Mouse (Mus musculus) liver, embryonic 11.5 days (tissue): ENCODE data around the gene Klhl29. TPM values are rescaled to one million over a fixed set of nuclear protein-coding genes. Genes with fewer than 3 reads are reported as not detected.

Source experiments
- ATAC-seq: fragments of 200-750 bp; cut with Nextera tagmentation; replicated peaks from 2 replicates; pipeline ENCODE4 v1.8.0; 2017; ENCODE audit warnings: moderate number of reproducible peaks, mild to moderate bottlenecking, moderate TSS enrichment, moderate library complexity; ENCODE audit not compliant: low FRiP score
- DNase-seq: peaks from one replicate; pipeline ENCODE4 v3.0.0-alpha.2; 2017; ENCODE audit warnings: low spot score
- H3K27ac ChIP-seq: fragments of 300-500 bp; sonication (generic); 2 replicates; pipeline ENCODE4 v1.5.1; 2014; ENCODE audit warnings: mild to moderate bottlenecking, low read depth, low read length, control low read depth
- H3K27me3 ChIP-seq: fragments of 300-500 bp; sonication (generic); replicated peaks from 2 replicates; pipeline ENCODE4 v1.6.1; 2014; ENCODE audit warnings: low read length, mixed read lengths; ENCODE audit not compliant: control insufficient read depth, insufficient read depth
- H3K36me3 ChIP-seq: fragments of 300-500 bp; sonication (generic); 2 replicates; pipeline ENCODE4 v1.6.1; 2014; ENCODE audit warnings: mild to moderate bottlenecking, low read length, moderate library complexity, mixed read lengths; ENCODE audit not compliant: control insufficient read depth, insufficient read depth
- H3K4me1 ChIP-seq: fragments of 300-500 bp; sonication (generic); replicated peaks from 2 replicates; pipeline ENCODE4 v1.6.1; 2014; ENCODE audit warnings: low read length, mixed read lengths; ENCODE audit not compliant: control insufficient read depth, insufficient read depth
- H3K4me2 ChIP-seq: fragments of 300-500 bp; sonication (generic); 2 replicates; pipeline ENCODE4 v1.6.1; 2014; ENCODE audit warnings: mild to moderate bottlenecking, control low read depth, moderate library complexity
- H3K4me3 ChIP-seq: fragments of 300-500 bp; sonication (generic); 2 replicates; pipeline ENCODE4 v1.5.1; 2014; ENCODE audit warnings: low read depth, low read length, control low read depth
- H3K9ac ChIP-seq: fragments of 300-500 bp; sonication (generic); 2 replicates; pipeline ENCODE4 v1.6.1; 2014; ENCODE audit warnings: low read depth, low read length, control low read depth
- H3K9me3 ChIP-seq: fragments of 300-500 bp; sonication (generic); 2 replicates; pipeline ENCODE4 v1.6.1; 2016; ENCODE audit warnings: low read length, inconsistent platforms, mixed read lengths; ENCODE audit not compliant: control insufficient read depth
- WGBS: fragments of 180-500 bp; shearing (Covaris S2); extraction: QIAGEN DNeasy Blood & Tissue Kit; methylation state at CpG from one replicate; pipeline ENCODE4 v1.1.7; 2014; 5-methylcytosine and 5-hydroxymethylcytosine counted together
- polyA plus RNA-seq: library from polyadenylated mRNA; unstranded; fragments of >200 nt; fragmentation: Nextera tagmentation; extraction: Ambion mirVana; gene quantifications from 2 replicates; pipeline ENCODE4 v1.2.1, GENCODE M21; 2014

Klhl29 gene
- polyA plus RNA-seq, 1 experiment from 2014 or later, result 0.66 TPM

DNA sequence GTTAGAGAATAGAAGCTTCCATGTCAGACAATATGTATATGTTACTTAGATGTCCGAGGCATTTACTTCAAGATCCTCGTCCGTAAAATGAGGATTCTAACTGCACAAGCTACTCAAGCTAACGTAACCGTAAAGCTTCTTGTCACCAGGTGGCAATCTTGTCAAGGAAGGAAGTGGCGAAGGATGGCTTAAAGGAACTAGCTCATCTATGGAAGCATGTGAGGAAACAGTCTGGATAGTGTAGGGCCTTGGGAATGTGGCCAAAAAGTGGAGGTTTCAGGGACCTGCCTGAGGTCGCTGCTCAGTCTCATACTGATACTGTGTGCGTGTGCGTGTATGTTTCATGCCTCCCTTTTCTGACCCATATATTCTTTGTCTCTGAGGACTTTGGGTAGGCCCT lies 275.9 kb downstream of the Klhl29 start:
- H3K4me1 ChIP-seq, result no peaks in the 10 kb centered on the region
- no peaks in the 10 kb centered on the region for H3K9me3 ChIP-seq
- 79% methylated on average over 9 of the region's 9 CpGs for WGBS
- DNase-seq, result no peak
- no peak for ATAC-seq
- H3K27me3 ChIP-seq, result no peaks in the 10 kb centered on the region
- no peak overlapping the region for H3K9ac ChIP-seq
- H3K36me3 ChIP-seq, result no peaks in the 10 kb centered on the region
- H3K4me2 ChIP-seq, result no peak overlapping the region
- no peak overlapping the region for H3K4me3 ChIP-seq
- H3K27ac ChIP-seq, result no peak overlapping the region

GRCm38 (mm10) chr12:5088639-5089038 lies 286.8 kb downstream of the Klhl29 start:
- Histone ChIP-seq H3K36me3 (no peaks in the 10 kb centered on the region), H3K27ac (no peak overlapping the region), H3K27me3 (no peaks in the 10 kb centered on the region), H3K4me1 (no peaks in the 10 kb centered on the region; the same call in 1 of the 2 replicates), H3K4me2 (no peak overlapping the region), H3K9ac (no peak overlapping the region), H3K9me3 (no peaks in the 10 kb centered on the region), H3K4me3 (no peak overlapping the region)
- ATAC-seq (no peak), DNase-seq (no peak)
- WGBS, result 70% methylated on average over 1 of the region's 1 CpGs

DNA sequence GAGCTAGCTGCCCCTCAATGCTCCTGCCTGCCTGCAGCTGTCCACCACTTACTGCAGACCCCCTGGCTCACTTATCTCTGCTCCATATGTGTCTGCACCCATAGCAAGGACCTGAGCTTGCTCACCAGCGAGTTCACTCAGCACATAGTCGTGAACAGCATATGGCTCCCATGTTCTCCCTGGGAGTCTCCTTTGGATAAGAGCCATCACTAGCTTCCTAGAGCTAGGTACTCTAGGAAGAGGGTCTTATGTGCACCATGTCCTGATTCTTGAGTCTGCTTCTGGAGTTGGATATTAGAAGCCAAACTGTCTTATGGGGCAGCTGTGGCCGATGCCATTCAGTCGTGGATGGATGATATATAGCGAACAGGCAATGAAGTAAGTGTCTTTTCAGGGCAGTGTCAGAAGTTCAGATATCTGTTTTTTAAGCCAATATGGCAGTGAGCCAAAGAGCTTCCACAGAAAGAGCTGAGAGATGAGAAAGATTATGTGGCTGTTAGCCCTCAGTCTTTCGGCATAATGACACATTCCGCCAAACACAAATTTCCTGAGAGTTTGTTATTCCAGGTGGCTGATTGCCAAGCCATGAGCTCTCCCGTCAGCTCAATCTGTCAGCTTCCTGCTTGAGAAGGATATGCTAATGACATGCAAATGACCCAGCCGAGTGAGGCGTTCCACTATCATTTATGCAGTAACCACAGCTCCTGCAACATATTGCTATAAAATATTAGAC lies 287.5 kb downstream of the Klhl29 start:
- 45% methylated on average over 10 of the region's 10 CpGs for WGBS
- Histone ChIP-seq H3K27ac (no peak overlapping the region), H3K4me3 (no peak overlapping the region), H3K9me3 (no peaks in the 10 kb centered on the region), H3K4me1 (no peaks in the 10 kb centered on the region; the same call in 1 of the 2 replicates), H3K27me3 (no peaks in the 10 kb centered on the region), H3K9ac (no peak overlapping the region), H3K4me2 (no peak overlapping the region), H3K36me3 (no peaks in the 10 kb centered on the region)
- ATAC-seq, result no peak
- DNase-seq, result no peak

GRCm38 (mm10) chr12:5084714-5085113 lies 290.8 kb downstream of the Klhl29 start:
- no peak overlapping the region for H3K27ac ChIP-seq
- no peak overlapping the region for H3K4me3 ChIP-seq
- H3K9me3 ChIP-seq, result no peaks in the 10 kb centered on the region
- no peak overlapping the region for H3K4me2 ChIP-seq
- DNase-seq (no peak), ATAC-seq (no peak)
- WGBS, result 88% methylated on average over 5 of the region's 5 CpGs
- no peaks in the 10 kb centered on the region for H3K36me3 ChIP-seq
- H3K4me1 ChIP-seq, result no peaks in the 10 kb centered on the region; the same call in 1 of the 2 replicates
- no peak overlapping the region for H3K9ac ChIP-seq
- H3K27me3 ChIP-seq, result no peaks in the 10 kb centered on the region

DNA sequence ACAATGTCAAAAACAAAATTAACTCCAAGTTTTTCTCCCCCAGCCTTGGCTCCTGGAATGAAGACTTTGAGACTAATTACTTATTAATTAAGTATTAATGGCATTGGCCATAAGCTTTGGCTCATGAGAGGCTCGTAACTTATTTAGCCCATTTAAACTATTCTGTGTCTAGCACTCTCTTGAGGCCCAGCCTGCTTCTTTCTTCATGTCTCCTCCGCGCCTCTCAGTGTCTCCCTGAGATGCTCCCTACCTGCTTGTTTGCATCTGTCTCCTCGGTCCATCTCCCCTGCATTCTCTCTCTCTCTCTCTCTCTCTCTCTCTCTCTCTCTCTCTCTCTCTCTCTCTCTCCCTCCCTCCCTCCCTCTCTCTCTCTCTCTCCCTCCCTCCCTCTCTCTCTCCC lies 294.0 kb downstream of the Klhl29 start:
- Histone ChIP-seq H3K4me1 (no peaks in the 10 kb centered on the region), H3K4me3 (no peak overlapping the region), H3K9ac (no peak overlapping the region), H3K27ac (no peak overlapping the region), H3K27me3 (no peaks in the 10 kb centered on the region), H3K36me3 (no peaks in the 10 kb centered on the region), H3K9me3 (no peaks in the 10 kb centered on the region), H3K4me2 (no peak overlapping the region)
- WGBS, result 88% methylated on average over 4 of the region's 4 CpGs
- no peak for DNase-seq
- ATAC-seq, result no peak

GRCm38 (mm10) chr12:5073191-5073590 lies 302.3 kb downstream of the Klhl29 start:
- Histone ChIP-seq H3K27me3 (no peaks in the 10 kb centered on the region), H3K9ac (no peak overlapping the region), H3K9me3 (no peaks in the 10 kb centered on the region), H3K27ac (no peak overlapping the region), H3K4me1 (no peaks in the 10 kb centered on the region), H3K36me3 (no peaks in the 10 kb centered on the region), H3K4me2 (no peak overlapping the region), H3K4me3 (no peak overlapping the region)
- 82% methylated on average over 12 of the region's 12 CpGs for WGBS
- DNase-seq, result no peak
- no peak for ATAC-seq

DNA sequence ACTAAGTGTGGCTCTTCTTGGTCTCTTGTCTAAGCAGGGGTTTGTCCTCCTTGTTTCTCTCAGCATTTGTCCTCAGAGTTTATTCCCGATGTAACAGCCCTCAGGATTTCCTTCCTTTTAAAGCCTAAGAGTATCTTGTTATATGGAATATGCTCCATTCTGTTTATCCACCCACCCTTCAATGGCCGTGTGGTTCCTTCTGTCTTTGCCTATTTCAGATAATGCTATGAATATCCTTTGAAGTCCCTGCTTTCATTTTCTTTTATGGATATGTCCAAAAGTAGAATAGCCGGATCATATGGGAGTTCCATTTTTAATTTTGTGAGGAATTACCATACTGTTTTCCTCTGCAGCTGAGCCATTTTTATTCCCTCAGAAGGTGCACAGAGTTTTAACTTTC lies 305.4 kb downstream of the Klhl29 start:
- H3K27me3 ChIP-seq, result no peaks in the 10 kb centered on the region
- H3K9ac ChIP-seq, result no peak overlapping the region
- H3K4me2 ChIP-seq, result no peak overlapping the region
- no peaks in the 10 kb centered on the region for H3K36me3 ChIP-seq
- 79% methylated on average over 3 of the region's 3 CpGs for WGBS
- DNase-seq (no peak), ATAC-seq (no peak)
- H3K4me1 ChIP-seq, result no peaks in the 10 kb centered on the region
- H3K4me3 ChIP-seq, result no peak overlapping the region
- no peaks in the 10 kb centered on the region for H3K9me3 ChIP-seq
- H3K27ac ChIP-seq, result no peak overlapping the region

GRCm38 (mm10) chr12:5067590-5067989 lies 307.9 kb downstream of the Klhl29 start:
- DNase-seq (no peak), ATAC-seq (no peak)
- WGBS, result 49% methylated on average over 3 of the region's 3 CpGs
- Histone ChIP-seq H3K36me3 (no peaks in the 10 kb centered on the region), H3K27me3 (no peaks in the 10 kb centered on the region), H3K9ac (no peak overlapping the region), H3K4me2 (no peak overlapping the region), H3K27ac (no peak overlapping the region), H3K9me3 (no peaks in the 10 kb centered on the region), H3K4me3 (no peak overlapping the region), H3K4me1 (no peaks in the 10 kb centered on the region)

- H3K36me3 ChIP-seq, result 0 out of 2 replicates have a peak, but pooled peaks cover 3% of the 10 kb centered on the region
- H3K9ac ChIP-seq, result no peak overlapping the region
- DNase-seq (no peak), ATAC-seq (no peak)
- no peak overlapping the region for H3K4me2 ChIP-seq
- WGBS, result 90% methylated on average over 4 of the region's 4 CpGs
- peaks cover 18% of the 10 kb centered on the region for H3K9me3 ChIP-seq
- no peaks in the 10 kb centered on the region for H3K4me1 ChIP-seq
- H3K4me3 ChIP-seq, result no peak overlapping the region
- H3K27ac ChIP-seq, result no peak overlapping the region
- no peaks in the 10 kb centered on the region for H3K27me3 ChIP-seq
These were observed 327.4 kb downstream of the Klhl29 start for GRCm38 (mm10) chr12:5048104-5048503.
